Mouse (Mus musculus) WW6 (cell line): ENCODE measurements at regions not wholly inside any gene's neighbourhood (a gene's known extent, or its start where the extent isn't known, plus 50 kb on each side); places are given as distances from the start of the nearest gene placed in this dataset.
"Not testable (repeated sequence)": the region's sequence is repeated elsewhere in the genome, so short reads cannot be mapped to it uniquely, and the experiment has no call there.

Experiments used
- DNase-seq: peaks from one replicate; pipeline ENCODE4 v3.0.0-alpha.2; 2013; ENCODE audit warnings: low read depth, low spot score

DNA sequence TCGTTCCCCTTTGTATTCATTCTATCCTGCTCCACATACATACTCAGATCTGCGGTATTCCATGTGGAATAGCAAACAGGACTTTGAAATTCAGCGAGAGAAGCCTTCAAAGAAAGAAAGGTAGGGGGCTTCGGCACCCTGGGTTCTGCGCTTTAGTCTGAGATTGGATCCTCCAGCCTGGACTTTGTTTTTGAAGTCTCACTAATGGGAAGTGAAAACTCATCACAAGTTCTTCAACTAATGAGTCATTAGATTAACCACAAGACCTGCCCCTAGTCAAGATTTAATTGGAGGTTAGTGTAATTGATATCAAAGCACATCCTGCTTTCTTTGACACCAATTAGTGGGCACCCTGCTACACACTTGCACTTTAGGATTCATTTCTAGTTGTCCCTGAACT is 492.5 kb upstream of the Zfp960 start:
- no peak for DNase-seq

DNA sequence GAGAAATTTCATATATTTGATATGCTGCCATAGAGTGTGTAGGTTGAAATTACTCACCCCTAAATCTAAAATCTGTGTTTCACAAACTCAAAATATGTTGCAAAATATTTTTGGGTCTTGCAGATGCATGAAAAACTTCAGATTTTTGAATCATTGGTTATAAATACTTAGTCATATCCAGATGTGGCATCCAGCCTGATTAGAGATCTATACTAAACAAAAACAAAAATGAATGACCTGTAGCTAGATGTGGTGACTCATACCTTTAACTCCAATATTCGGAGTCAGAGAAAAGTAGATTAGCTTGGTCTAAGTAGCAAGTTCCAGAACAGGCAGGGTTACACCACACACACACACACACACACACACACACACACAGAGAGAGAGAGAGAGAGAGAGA is 475.1 kb upstream of the Zfp960 start:
- no peak for DNase-seq

DNA sequence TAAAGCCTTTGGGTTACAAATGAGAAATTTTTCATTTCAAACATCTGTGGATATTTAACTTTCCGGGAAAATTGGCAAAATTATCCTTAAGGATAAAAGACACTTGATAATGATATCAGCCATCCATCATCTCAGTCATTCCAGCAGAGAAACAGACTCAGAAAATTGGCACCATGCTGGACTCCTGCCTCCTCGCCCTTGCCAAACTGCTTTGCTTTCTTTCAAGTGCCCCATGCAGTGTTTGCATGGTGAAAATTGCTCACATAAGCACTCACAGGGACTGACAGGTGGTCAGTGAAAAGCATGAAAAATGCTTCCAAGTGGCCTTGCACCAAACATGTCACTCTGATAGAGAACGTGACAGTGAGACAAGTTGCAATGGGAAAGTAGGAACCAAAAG is 464.2 kb upstream of the Zfp960 start:
- DNase-seq = no peak

DNA sequence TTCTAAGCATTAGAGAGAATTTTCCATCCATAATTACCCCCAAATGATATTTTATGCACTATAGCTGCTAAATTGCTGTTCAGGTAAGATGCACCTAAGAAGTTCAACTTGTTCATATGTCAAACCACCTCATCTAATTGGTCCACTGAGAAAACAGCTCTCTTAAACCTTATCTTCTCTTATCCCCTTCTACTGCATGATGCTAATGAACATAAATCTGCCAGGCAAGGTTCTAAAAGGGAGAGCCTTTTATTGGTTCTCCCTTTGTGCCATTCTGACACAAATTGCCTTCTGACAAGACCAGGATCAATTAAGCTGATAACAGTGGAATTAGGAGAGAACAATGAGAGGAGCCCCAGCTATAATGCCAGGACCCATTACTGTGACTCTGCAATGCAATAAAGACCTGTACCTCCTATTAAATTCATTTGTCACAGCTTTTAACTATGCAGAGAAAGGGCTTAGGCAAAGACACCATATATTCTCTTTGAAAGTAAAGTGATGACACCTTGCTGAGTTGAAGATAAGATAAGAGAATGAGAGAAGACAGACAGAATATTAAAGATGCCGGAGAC is 451.4 kb upstream of the Zfp960 start:
- no peak for DNase-seq

DNA sequence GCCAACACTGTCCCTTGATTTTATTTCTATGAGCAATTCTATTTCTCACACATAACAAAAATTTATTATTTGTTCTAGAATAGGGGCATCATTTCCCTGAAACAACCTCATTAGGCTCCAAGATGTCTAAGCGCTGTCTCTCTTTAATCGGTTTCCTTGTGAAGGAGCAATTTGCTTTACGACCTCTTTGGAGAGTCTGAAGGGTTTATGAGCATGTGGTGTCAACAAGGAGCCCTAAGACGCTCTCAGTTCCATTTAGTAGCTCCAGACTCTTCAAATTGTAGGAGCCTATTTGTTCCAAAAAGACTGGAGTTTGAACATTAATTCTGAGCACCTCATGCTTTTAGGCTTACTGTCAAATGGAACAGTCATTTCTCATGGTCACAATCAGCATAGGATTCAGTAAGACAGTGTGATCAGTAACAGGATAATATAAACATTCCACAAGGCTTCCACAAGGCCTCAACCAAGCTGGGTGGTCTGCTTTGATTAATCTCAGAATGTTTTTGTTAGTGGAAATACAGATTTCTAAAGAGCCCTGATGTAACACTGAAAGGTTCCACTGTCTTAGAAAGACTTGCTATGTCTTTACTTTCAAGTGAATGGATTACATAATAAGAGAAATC is 441.9 kb upstream of the Zfp960 start:
- no peak for DNase-seq

DNA sequence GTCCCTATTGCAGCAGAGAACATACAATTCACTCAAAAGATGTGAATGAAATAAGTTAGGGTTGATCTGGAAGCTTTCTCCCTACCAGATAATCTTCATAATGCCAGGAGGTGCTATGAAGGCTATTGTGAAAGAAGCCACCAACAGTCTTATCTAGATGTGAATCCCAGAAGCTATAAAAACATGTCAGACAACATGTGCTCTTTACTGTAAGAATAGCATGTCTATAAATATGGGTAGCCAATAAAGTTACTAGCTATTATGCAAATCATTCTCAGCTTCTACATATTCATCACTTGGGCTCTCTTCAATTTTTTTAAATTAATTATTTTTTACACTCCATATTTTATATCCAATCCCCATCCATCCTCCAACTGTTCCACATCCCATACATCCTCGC is 434.1 kb upstream of the Zfp960 start:
- no peak for DNase-seq

DNA sequence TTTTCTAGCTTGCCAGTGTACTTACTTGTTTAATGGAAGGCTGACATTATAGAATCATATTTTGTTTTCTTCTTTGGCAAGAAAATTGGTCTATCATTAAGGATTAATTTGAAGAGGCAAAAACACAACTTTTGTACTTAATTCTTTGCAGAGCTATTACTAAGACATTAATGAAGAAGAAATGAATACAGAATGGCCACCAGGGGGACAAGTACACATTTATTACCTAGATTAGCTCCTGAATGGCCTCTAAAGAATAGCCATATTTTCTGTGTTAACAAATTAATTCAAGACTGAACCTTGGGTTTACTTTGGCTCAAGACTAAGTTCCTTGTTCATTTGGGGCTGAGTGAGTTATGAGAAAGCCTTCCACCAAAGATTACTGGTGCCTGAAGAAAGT is 430.5 kb upstream of the Zfp960 start:
- no peak for DNase-seq

DNA sequence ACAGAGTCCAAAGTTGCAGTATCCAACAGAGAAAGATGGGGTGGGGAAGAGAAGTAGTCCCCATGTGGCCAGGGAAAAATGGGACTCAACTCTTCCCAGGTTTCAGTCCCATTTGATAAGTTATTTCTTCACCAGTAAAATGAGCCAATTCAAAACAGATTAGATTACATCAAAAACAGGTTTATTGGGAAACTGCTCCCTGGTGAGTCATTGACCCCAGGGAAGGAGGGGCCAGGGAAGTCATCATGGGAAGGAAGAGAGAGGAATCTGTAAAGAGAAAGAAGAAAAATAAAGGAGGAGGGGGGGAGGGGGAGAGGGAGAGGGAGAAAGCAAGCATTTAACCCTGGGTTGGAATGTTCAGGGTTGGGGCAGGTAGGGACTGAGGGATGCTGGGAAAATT is 426.4 kb upstream of the Zfp960 start:
- DNase-seq = no peak

DNA sequence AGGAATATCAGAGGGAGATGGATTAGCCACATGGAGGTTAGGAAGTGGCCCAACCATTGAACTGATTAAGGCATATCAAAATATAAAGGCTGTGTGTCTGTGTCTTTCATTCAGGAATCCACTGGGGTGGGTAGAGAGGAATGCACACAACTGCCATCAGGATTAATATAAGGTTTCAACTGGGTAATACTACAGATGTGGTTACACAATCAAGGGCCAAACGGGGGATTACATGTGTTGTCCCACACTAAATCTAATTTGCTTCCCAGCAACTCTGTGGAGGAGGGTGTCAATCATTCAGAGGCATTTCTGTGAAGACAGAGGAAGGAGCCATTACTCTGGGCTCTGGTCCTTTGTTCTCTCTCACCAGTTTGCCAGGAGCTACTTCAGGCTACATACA is 416.0 kb upstream of the Zfp960 start:
- DNase-seq = no peak

DNA sequence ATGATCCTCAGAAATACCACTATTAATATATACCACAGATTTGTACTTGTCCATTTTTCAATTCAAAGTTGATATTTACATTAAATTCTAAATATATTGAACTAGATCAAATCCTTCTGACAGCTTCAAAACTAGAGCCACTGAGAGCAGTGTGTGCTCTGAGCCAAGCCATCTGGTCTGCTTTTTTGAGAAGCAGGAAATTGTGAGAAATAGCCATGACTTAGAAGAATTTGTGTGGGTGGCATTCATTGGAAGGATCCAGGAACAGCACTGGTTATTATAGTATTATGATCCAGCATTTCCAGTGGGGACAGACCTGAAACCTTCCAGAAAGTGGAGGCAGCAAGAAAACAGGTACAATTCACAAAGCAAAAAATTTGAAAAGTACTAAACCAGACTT is 398.7 kb upstream of the Zfp960 start:
- DNase-seq = no peak

DNA sequence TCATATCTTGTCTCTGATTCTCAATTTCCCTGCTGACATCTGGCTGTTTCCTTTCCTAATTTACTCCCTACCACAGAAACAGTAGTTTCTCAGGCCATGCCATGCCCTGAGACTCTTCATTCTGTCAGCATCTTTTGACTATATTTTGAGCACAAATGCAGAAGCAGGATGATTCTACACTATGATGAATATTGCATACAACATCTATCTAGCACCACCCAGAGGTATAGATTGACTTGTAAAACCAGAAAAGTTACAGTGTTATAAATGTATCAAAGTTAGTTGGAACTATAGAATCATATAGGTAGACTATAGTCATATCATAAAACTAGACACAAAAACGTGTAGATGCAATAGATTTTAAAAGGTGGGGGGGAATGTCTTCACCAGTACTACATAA is 396.3 kb upstream of the Zfp960 start:
- no peak for DNase-seq

DNA sequence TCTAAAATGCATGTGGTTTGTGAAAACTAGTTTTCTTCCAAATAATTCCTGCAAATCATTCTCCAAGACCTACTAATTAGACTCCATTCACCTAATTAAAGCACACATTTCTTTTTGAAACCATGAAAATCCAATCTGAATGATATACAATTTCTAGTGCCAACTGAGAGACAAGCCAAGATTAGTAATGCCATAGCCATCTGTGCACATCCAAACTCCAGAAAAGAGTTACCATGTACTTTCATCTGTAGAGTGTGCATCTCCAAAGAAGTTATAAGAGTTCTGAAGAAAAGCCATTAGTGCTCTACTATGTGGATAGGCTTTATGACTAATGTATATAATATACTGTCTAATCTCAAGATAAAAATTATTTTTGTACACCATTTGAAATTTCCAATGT is 359.7 kb upstream of the Zfp960 start:
- no peak for DNase-seq

DNA sequence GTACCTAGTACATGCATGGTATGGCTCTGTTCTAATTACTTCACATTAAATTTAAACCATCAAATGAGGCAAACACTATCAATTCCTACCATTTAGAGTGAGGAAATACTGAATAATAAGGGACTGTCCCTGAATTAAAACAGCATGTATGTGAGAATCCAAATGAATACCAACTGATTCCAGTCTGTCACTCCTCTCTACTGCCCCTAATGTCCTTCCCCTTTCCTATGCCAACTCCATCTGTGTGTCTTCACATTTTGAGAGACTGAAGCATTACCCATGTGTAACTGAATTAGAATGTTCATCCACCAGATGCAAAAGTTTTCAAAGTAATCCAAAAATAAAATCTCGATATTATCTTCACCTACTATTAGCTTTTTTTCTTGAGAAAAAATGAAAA is 358.0 kb upstream of the Zfp960 start:
- DNase-seq = no peak

DNA sequence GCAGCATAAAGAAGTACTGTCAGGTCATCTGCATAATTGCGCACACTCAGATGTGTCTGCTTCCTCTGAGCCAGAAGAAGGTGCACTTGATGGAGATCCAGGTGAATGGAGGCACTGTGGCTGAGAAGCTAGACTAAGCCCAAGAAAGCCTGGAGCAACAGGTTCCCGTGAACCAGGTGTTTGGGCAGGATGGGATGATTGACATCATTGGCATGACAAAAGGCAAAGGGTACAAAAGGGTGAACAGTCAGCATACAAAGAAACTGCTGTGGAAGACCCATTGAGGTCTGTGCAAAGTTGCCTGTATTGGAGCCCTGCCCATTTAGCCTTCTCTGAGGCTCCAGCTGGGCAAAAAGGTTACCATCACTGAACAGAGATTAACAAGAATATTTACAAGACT is 337.0 kb upstream of the Zfp960 start:
- no peak for DNase-seq

DNA sequence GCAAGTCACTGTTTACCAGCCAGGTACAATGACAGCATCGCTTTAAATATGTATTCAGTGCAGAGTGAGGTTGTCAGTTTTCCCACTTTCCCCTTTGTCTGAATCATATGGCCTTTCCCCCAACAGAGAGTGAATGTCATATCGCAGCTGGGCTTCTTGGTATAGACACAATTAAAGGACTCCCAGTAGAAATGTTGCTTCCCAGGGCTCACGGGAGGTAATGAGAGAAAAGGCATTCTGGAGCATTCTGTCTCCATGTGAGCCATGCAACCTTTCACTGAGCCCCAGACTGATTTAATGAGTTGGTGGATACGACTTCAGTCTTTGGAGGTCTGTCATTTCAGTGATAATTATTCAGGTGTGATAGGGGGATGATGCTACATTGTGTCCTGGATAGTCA is 310.8 kb upstream of the Zfp960 start:
- no peak for DNase-seq

DNA sequence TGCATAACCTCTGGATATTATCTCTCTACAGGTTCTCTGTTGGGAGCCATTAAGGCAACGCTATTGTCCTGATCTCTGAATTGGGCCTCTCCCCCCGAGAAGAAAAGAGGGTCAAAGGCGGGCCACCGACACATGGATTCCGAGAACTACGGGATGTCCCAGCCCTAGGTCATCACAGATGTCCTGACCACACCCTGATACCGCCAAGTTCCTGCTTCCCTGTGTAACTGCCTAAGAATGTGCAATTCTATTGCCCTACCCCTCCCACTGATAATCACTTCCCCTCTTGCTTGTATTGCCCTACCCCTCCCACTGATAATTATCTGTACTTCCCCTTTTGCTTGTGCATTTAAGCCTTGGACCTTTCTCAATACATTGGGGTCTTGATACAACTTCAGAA is 293.3 kb upstream of the Zfp960 start:
- not testable (repeated sequence) for DNase-seq

DNA sequence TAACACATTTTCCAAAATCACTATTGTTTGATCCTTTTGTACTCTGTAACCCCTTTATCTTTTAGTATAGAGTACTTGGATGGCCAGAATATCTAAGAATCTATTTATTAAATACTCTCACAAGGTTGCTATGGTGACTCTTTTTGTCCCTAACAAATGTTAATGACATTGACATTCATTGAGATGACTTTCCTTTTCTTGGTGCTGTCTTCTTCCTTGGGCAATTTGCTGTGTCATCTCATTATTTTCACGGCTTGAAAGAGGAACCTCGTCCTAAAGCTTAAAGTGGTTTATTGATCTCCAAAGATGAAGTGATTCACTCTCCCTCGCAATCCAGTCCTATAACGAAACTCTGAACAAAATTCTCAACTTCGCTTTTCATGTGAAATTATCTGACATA is 265.6 kb upstream of the Zfp960 start:
- no peak for DNase-seq

DNA sequence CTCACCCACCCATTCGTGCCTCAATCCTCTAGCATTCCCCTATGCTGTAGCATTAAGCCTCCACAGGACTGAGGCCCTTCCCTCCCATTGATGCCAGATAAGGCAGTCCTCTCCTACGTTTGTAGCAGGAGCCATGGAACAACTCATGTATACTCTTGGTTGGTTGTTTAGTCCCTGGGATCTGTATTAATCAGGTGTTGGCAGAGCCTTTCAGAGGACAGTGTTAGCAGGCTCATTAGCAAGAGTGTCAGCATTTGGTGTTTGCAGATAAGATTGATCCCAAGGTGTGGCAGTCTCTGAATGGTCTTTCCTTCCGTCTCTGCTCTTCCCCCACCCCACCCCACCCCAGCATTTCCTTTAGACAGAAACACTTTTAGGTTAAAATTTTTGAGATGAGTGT is 258.9 kb upstream of the Zfp960 start:
- no peak for DNase-seq

DNA sequence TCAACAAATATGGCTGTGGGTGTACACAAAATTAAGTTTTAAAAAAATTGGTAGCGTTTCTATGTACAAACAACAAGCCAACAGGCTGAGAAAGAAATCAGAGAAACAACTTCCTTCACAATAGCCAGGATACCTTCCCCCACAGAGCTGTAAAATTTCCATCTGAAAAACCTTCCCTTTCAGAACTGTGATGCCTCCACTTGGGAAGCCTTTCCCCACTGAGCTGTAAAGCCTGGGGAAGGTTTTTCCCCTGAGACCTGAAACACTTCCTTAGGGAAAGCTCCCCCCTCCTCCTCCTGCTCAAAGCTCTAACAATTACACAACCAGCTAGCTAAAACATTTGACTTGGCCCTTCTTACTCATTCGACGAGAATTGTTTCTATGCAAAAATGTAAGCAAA is 245.5 kb upstream of the Zfp960 start:
- DNase-seq = no peak

DNA sequence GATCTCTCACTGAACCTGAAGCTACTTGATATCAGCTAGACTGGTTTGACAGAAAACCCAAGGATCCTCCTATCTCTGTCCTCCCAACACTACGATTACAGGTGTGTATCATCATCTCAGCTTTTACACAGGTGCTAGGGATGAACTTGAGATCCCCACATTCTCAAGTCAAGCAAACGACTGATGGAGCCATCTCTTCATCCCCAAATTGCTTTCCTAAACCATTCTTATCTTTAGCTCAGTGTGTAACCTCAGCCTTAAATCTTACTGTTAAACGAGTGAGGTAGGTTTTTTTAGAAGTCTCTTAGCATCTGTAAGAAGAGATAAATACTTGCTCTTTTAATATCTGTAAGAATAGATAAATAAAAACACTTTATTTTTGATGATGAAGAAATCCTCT is 242.2 kb upstream of the Zfp960 start:
- no peak for DNase-seq

DNA sequence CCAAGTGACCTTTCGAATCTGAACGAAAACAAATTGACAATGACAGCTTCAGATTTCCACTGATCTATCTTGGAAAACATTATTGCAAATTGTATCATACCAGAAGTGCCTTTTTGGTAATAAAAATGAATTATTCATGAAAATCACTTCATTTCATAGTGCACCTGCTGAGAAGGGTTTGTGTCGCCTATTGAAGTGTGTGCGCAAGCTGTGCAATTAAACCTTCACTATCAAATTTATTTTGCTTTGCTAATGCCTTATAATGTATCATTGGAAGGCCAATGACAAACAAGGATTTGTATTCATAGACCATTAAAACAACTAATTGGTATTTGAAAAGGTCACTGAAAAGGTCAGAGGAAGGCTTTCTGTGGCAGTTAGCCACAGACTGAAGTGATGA is 224.8 kb upstream of the Zfp960 start:
- DNase-seq = no peak

DNA sequence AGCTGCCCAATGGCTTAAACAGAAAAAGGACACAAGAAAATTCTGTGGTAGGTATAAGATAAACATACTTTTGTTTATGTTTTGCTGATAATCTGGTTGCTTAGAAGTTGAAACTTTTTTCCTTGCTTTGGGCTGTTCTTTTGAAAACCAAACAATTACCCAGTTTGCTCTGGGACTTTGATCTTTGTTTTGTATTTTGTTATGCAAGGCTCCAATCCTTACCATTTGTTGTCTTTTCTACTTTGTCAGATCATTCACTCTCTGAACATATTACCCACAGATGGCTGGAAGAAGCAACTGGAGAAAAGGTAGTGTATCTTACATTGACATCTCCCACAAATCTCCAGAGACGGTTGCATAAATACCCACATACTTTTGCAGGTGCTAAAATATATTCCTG is 203.1 kb upstream of the Zfp960 start:
- no peak for DNase-seq

DNA sequence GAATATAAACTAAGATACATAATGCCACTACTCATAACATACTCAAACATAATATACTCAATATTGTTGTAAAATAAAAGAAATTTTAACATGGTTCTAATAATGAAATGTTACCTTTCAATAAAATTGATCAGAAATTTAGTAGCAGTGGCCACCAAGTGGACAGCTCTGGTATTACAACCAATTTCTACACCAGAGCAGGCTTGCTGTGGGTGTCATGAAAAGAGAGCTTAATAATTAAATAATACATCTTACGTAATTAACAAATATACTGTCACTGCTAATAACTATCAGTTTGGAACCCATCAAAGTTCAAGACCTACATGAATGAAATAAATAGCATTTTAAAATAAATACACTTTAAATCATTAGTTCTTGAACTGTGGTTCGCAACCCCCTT is 163.1 kb upstream of the Zfp960 start:
- no peak for DNase-seq

DNA sequence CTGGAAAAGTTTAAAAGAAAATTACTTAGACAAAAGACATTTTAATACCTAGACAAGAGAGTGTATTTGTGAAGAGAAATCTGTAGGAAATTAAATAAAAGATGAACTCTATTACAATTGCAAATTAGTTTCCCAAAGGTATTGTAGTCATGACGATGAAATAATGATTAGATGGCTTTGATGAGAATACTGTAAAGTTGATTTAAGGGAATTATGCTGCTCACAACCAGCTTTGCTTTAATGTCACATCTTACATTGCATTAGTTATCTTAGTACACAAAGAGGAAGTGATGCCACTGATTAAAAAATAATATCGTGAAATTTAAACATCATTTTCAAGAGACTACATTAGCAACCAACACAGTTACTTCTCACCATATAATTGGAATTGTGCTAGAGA is 145.7 kb upstream of the Zfp960 start:
- DNase-seq = no peak
